Mouse (Mus musculus) kidney, postnatal 25 days (tissue): Measurements from ENCODE around the gene 4930523C07Rik.
A peak's percentile ranks its signal among the peaks of the same experiment; 100 is the strongest.

Experiments used
- DNase-seq, 2 experiments: peaks; one replicate each; pipeline ENCODE4 v3.0.0; 2021; ENCODE audit warnings: mixed read lengths in 2 of 2

The 4930523C07Rik gene

DNA sequence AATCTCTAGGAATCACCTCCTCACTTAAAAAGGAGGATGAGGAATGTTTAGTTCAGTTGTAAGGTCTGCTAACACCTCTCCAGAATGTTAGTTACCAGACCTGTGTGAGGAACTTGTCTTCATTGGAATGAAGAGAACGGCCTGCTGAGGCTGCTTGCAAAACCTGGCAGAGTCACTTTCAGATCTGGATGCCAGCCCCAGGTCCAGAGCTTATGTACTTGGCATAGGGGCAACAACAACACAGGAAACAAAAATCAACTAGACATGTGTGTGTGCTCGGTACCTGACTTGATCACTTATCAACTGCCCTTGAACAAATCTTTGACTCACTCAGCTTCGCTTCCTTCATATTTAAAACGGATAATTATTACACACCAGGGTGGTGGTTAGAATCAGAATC is 2.6 kb downstream of the 4930523C07Rik start:
- DNase-seq = no peak

DNA sequence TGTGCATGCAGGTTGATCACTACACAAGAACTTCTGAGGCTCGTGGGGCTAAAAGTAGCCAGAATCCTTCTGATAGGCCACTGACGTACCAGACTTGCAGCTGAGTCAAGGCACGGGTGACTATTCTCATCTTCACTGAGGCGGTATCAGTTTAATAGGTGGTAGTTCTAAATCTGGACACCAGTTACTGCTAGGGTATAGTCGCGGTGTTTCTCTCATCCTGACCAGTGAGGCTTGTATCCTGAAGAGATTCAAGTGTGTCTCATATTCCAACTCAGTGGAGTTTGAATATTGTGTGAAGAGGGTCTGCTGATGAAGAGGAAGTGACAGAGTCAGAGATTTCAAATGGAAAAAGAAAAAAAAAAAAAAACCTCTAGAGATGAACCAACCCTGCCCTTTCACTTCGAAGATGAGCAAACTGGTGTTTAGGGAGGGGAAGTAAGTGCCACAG is 3.3 kb downstream of the 4930523C07Rik start:
- no peak for DNase-seq

DNA sequence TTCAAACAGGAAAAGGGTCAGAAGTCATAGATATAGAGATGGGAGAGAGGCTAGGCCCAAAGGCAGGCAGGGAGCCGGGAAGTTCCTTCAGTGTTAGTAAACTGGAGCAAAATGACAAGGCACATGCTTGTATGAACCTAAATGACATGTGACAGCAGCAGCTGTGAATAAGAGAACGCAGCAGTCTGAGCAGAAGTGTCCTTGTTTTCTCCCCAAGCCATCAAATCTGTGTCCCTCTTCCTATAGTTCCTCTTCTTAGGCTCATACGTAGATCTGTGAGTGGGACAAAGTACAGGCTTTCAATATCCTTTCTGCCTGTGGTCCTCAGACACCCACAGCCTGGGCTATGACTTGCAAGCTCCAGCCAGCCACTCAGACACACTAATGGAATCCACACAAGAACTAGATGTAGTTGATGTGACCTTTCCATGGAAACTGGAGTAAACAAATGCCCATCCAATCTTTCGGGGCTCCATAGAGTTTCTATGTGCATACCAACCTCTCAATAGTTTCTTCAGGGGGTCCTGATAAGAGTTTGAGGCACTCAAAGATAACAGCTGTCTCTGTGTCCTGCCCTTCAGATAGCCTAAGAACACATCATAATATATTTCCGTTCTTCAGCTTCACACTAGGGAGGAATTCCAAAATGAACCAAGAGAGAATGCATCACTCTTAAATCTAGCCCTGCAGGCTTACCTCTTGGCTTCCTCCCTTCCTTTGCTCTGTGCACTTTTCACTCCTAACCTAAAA is 5.1 kb downstream of the 4930523C07Rik start:
- no peak for DNase-seq

DNA sequence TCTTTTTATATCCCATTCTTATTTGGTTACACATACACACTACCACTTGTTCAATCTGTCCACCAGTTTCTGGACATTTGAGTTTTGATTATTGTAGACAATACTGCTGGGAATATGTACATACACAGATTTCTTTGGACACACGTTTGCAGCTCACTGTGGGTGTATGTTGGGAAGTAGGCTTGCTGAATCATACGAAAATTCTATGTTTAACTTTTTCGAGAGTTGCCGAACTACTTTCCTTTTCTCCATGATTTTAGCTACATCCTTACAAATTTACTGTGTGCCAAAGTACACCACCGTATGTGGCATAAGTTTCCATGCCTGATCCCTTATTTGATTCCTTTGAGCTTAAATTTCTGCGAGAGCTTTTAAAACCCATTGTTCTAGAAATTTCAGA is 6.7 kb downstream of the 4930523C07Rik start:
- DNase-seq = no peak

- DNase-seq = no peak
Measured at GRCm38 (mm10) chr1:160052556-160053315, 8.6 kb downstream of the 4930523C07Rik start.

- peak in 1 of 2 experiments; percentile 46 for DNase-seq
Measured at GRCm38 (mm10) chr1:160053510-160054305, 9.5 kb downstream of the 4930523C07Rik start.

GRCm38 (mm10) chr1:160054366-160055078 is 10.3 kb downstream of the 4930523C07Rik start:
- DNase-seq = no peak

GRCm38 (mm10) chr1:160057657-160058056 is 13.5 kb downstream of the 4930523C07Rik start:
- peak; percentile 53 to 76 for DNase-seq

DNA sequence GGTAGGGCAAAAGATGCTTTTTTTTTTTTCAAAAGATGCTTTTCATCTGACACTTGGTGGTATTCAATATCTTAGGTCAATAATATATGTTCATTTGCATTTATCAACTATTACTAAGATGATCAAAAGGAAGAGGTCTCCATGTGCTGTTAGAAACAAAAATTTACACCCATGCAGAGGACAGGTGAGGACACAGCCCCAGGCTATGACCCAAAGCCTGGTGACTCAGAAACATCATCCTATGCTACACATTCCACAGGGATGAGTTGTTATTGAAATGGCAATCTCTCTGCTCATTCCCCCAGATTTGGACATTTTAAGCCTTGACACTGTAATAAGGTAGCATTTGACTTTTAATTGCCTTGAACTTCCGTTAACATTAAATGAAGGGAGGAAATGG is 15.7 kb downstream of the 4930523C07Rik start:
- no peak for DNase-seq

DNA sequence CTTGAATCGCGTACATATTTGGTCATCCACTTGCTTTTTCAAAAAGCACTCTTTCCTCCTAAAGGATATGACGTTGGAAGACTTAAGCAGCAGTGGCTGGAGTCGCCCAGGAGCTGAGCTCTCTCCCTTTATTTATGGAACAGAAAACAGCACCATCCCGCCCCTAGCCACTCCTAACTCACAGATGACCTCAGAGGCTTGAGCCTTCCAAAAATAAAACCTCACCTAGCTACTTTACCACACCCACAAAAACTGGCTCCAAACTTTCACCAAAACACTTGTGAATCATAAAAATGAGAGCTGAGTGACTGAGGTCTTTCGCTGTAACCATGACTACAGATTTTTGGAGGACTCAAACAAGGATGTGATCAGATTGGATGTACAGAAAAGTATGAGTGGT is 16.4 kb downstream of the 4930523C07Rik start:
- no peak for DNase-seq

DNA sequence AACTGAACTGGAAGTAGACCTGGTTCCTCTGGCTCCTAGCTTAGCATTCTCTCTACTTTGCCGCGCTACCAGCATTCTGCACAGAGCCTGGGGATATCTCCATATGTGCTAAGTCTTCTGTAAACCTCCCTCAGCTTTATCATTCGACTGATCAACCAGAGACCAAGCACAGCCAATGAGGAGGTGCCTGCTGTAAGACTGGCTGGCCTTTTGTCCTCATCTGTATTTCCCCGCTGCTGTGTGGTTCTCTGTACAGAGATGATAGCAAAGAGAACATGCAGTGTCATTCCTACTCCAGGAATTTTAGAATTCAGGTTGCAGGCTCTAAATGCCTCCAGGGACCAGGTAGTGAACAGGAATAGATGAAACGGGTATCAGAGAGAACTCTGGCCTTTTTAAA is 17.1 kb downstream of the 4930523C07Rik start:
- DNase-seq = no peak

GRCm38 (mm10) chr1:160061725-160062366 is 17.7 kb downstream of the 4930523C07Rik start:
- peak in 1 of 2 experiments; percentile 66 for DNase-seq

DNA sequence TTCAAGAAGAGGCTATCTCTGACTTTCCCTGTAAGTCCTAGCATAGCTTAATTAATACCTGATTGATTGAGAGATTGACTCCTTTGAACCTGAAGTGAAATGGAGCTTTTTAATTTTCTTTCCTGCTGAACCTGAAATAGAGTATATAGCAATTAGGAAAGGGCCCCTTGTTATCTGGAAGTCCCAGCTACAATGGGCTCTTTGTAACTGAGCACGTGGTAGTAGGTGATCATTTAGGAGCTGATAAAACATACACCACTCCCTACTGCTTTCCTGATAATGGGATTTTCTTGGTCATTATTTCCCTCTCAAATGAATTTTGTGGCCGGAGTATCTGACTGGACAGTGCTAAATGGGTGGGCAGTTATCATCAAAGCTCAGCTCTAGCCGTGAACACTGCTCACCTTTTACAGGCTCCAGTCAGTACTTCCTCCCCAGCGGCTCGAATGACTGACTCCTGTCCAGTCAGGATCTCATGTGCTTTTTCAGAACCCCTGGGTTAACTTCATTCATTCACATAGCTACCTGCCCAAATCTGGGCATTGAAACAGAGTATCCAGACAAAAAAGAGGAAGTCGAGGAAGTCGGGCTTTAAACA is 20.5 kb downstream of the 4930523C07Rik start:
- DNase-seq = no peak

- DNase-seq = peak; percentile 54 to 82
Measured at GRCm38 (mm10) chr1:160078882-160079661, 34.9 kb downstream of the 4930523C07Rik start.

DNA sequence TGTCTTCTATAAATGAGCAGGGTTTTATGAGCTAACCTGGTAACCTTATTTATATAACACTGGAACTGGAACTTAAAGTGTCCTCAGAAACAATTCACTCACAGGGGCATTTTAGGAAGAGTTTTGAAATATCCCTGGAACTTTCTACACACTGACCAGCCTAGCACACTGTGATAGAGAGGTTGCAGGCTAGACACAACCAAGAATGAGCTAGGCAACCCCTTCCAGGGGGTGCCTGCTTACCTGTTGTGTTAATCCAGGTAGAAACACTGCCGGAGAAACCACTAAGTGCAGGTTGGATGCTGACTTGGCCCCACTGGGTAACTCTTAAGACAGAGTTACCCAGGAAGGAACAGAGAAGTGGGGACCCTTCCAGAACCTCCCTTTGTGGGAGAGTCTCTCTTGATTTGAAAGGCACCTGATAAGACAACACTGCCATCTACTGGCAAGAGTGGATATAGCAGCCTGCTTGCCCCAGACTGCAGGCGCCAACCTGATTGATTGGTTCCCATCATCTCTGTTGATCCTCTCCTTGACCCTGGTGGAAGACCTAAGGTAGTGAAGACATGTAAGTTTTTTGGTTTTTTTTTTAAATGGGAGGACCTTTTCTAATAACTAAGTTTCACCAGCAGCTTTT is 36.7 kb downstream of the 4930523C07Rik start:
- DNase-seq = peak; percentile 69 to 90

- DNase-seq = no peak
Measured at GRCm38 (mm10) chr1:160082647-160083046, 38.5 kb downstream of the 4930523C07Rik start.

DNA sequence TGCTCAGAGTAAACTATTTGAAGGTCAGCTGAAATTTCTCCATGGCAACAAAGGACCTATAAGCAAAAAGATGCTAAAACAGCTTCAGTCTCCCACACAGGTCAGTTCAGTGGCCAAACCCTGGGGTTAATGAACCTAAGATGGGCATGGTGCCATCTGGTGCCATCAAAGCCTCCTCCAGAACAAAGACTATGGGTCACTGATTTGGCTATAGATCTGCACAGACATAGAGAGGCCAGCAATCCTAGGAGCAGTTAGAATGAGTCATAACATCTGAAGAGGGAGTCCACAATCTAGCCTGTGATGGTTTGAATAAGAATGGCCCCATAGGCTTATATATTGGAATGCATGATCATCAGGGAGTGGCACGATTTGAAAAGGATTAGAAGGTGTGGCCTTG is 40.1 kb downstream of the 4930523C07Rik start:
- DNase-seq = no peak

DNA sequence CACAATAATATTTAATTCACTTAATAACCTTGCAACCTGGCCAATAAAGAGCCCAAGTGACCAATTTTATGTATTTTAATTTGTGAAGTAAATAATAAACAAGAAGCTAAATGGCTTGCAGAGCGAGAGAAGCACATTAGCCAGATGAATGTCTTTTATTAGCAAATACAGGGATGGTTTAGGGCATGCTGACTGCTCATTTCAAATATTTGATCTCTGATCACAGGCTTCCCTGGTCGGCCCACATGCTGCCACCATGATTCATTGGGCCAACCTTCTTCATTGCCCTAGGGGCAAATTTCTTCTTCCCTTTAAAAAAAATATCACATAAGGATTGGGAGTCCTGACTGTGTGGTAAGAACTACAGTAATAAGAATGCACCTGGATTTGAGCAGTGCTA is 42.5 kb downstream of the 4930523C07Rik start:
- no peak for DNase-seq

GRCm38 (mm10) chr1:160099659-160100302 is 55.6 kb downstream of the 4930523C07Rik start:
- DNase-seq = peak in 1 of 2 experiments; percentile 6

DNA sequence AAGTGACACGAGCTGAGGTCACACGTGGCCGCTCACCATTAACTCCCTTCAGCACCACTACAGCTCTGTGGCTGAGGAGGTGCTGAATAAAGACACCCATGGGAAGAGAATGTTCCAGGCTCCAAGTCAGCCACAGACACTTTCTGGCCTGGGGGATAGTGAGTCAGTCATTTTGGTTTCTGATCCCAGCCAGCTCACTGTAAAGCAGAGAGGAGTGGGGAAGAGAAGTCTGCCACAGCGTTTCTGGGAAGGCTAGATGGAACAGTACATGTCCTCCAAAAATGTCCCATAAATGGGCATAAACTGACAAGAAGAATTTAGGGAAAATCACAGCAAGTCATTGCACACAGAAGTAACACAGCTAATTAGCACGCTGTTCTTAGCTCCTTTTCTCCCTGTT is 56.8 kb downstream of the 4930523C07Rik start:
- DNase-seq = no peak
